ENCODE assay signal across 24 mouse cellular contexts in genomic region chr13:41844071-41844470, GRCm38 (mm10). TPM values are rescaled to one million over a fixed set of nuclear protein-coding genes. Genes with fewer than 3 reads are reported as not detected.
DNase-seq lines count a peak whose midpoint lies in the region; ATAC-seq and TF ChIP-seq lines count a peak whose summit lies in the region.
"Had no signal": no experiment of that assay in that cellular context is flagged by ENCODE, and none has a peak within 500 bp of the region (broad histone marks: within the 10 kb centered on the region; RNA-seq: fewer than 3 reads in every experiment).

No protein-coding gene starts in this region.

- WGBS in kidney, embryonic 15.5 days: 65% methylated on average over 4 of the region's 4 CpGs
- 36% methylated on average over 4 of the region's 4 CpGs for WGBS in liver, adult 2 months

- H3K36me3 ChIP-seq in kidney, embryonic 15.5 days: no peaks in the 10 kb centered on the region
- no peaks in the 10 kb centered on the region for H3K36me3 ChIP-seq in liver, adult 2 months (ENCODE audit: control insufficient read depth, insufficient read depth, low read length)
- H3K36me3 ChIP-seq: forebrain, embryonic 10.5 days; hindbrain, embryonic 10.5 days; hindbrain, embryonic 13.5 days had no signal

- TF ChIP-seq POLR2A in liver, adult 2 months (IDR thresholded peaks at IDR 0.05; ENCODE audit: extremely low read depth, insufficient read depth, low read length): no peak

- no peaks in the 10 kb centered on the region for H3K79me2 ChIP-seq in liver, adult 2 months (ENCODE audit: control insufficient read depth, insufficient read depth, low read length)

- no peak overlapping the region for H3K4me3 ChIP-seq in kidney, embryonic 15.5 days (replicated peaks)
- no peak overlapping the region for H3K4me3 ChIP-seq in liver, adult 2 months (ENCODE audit: insufficient read depth, low read depth, low read length)
- H3K4me3 ChIP-seq: forebrain, embryonic 10.5 days; forebrain, embryonic 13.5 days; hindbrain, embryonic 10.5 days; hindbrain, embryonic 13.5 days had no signal

- TF ChIP-seq CTCF in liver, adult 2 months (IDR thresholded peaks at IDR 0.05; ENCODE audit: low read depth, low read length): no peak

- H3K9ac ChIP-seq in kidney, embryonic 15.5 days: no peak overlapping the region
- H3K9ac ChIP-seq in liver, adult 2 months (ENCODE audit: low read depth, low read length): no peak overlapping the region
- H3K9ac ChIP-seq: forebrain, embryonic 13.5 days; hindbrain, embryonic 13.5 days had no signal

- ATAC-seq in kidney, embryonic 15.5 days (replicated peaks; ENCODE audit: low FRiP score): no peak
- ATAC-seq: activated CD4-positive, CD25-positive, alpha-beta regulatory T cell, adult 4 months; forebrain, embryonic 13.5 days; forebrain, embryonic 16.5 days; hindbrain, embryonic 16.5 days had no signal

- DNase-seq in kidney, adult 11 months: peak; percentile 26
- DNase-seq in kidney, adult 18-20 months: no peak
- DNase-seq in kidney, adult 9 months: peak; percentile 79
- peak; percentile 95 for DNase-seq in liver, adult 2 months (ENCODE audit: extremely low read depth, low read depth, low spot score)
- DNase-seq in liver: no peak
- peak; percentile 40 to 57 for DNase-seq in kidney, postnatal 36 days
- DNase-seq in adrenal gland, adult (ENCODE audit: inconsistent age in 2 of 2, low spot score in 1 of 2): no peak
- DNase-seq: adrenal gland, postnatal 25 days; cerebellum, adult 18-20 months; cerebellum, adult 9-10 months; cerebellum, postnatal 14 days; gastrocnemius, postnatal 10 days; gastrocnemius, postnatal 36 days had no signal

- no peaks in the 10 kb centered on the region for H3K27me3 ChIP-seq in kidney, embryonic 15.5 days
- H3K27me3 ChIP-seq in liver, adult 2 months (ENCODE audit: control insufficient read depth, insufficient read depth, low read length): no peaks in the 10 kb centered on the region
- H3K27me3 ChIP-seq: forebrain, embryonic 13.5 days; hindbrain, embryonic 13.5 days had no signal

- H3K9me3 ChIP-seq in kidney, embryonic 15.5 days (replicated peaks): no peaks in the 10 kb centered on the region
- H3K9me3 ChIP-seq: forebrain, embryonic 10.5 days; forebrain, embryonic 13.5 days; hindbrain, embryonic 10.5 days; hindbrain, embryonic 13.5 days had no signal

- H3K4me1 ChIP-seq in kidney, embryonic 15.5 days: peaks cover 11% of the 10 kb centered on the region
- H3K4me1 ChIP-seq in liver, adult 2 months (ENCODE audit: control insufficient read depth, insufficient read depth, low read length): peaks cover 14% of the 10 kb centered on the region
- H3K4me1 ChIP-seq: forebrain, embryonic 13.5 days; hindbrain, embryonic 10.5 days; hindbrain, embryonic 13.5 days had no signal

- no peak overlapping the region for H3K27ac ChIP-seq in kidney, embryonic 15.5 days
- no peak overlapping the region for H3K27ac ChIP-seq in liver, adult 2 months (replicated peaks; ENCODE audit: insufficient read depth, low read depth, low read length)
- H3K27ac ChIP-seq: forebrain, embryonic 10.5 days; forebrain, embryonic 13.5 days; hindbrain, embryonic 10.5 days; hindbrain, embryonic 13.5 days had no signal

- no peak overlapping the region for H3K4me2 ChIP-seq in kidney, embryonic 15.5 days
- H3K4me2 ChIP-seq: forebrain, embryonic 13.5 days; heart, embryonic 11.5 days; hindbrain, embryonic 13.5 days had no signal

RNA-seq across cellular contexts. Expression of gene Adtrp, which starts 3.4 kb away (rescaled TPM):
- polyA plus RNA-seq in kidney, embryonic 15.5 days (2015; fragmentation: Nextera tagmentation; extraction: Ambion mirVana): 0.22 and 0.66 TPM in 2 replicates
- total RNA-seq in liver, adult 2 months (2014; rRNA removed): 267 and 323 TPM in 2 replicates
- polyA plus RNA-seq in liver, adult 2 months (2012; rRNA removed): 193 and 251 TPM in 2 replicates
- total RNA-seq: gastrocnemius, postnatal 10 days; granulocyte monocyte progenitor cell, adult 5-6 weeks had no signal
- polyA plus RNA-seq: forebrain, embryonic 10.5 days; forebrain, embryonic 13.5 days; forebrain, embryonic 16.5 days; heart, embryonic 11.5 days; heart, embryonic 14.5 days; hindbrain, embryonic 10.5 days had no signal

Comparison
In these comparisons a context has a peak if more than half of its experiments do, and no peak if none do; other contexts are left out.
1. DNase-seq: peak in kidney, adult 11 months (single experiment), kidney, adult 9 months (single experiment), liver, adult 2 months (single experiment) and kidney, postnatal 36 days (2 of 2); none in kidney, adult 18-20 months (single experiment), liver (single experiment) and adrenal gland, adult (0 of 2).
2. RNA of gene Adtrp, which starts 3.4 kb away (polyA plus RNA-seq): 193 to 251 TPM in liver, adult 2 months; 0.22 to 0.66 TPM in kidney, embryonic 15.5 days; every median in the first group is over 100 times any median in the second.